Mouse (Mus musculus) lung, embryonic 14.5 days (tissue): ENCODE measurements at regions not wholly inside any gene's neighbourhood (a gene's known extent, or its start where the extent isn't known, plus 50 kb on each side); places are given as distances from the start of the nearest gene placed in this dataset.

Source experiments
- ATAC-seq: fragments of 200-750 bp; cut with Nextera tagmentation; 2 replicates; pipeline ENCODE4 v1.8.0; 2017; ENCODE audit warnings: mild to moderate bottlenecking, moderate TSS enrichment, moderate library complexity; ENCODE audit not compliant: insufficient read depth
- DNase-seq: peaks from one replicate; pipeline ENCODE4 v3.0.0-alpha.2; 2015
- H3K27ac ChIP-seq: fragments of 300-500 bp; sonication (generic); 2 replicates; pipeline ENCODE4 v1.5.1; 2014; ENCODE audit warnings: low read depth, mild to moderate bottlenecking, moderate library complexity
- H3K27me3 ChIP-seq: fragments of 300-500 bp; sonication (generic); 2 replicates; pipeline ENCODE4 v1.6.1; 2014; ENCODE audit warnings: low read length, control low read depth; ENCODE audit not compliant: insufficient read depth
- H3K36me3 ChIP-seq: fragments of 300-500 bp; sonication (generic); 2 replicates; pipeline ENCODE4 v1.6.1; 2014; ENCODE audit warnings: control low read depth; ENCODE audit not compliant: insufficient read depth
- H3K4me1 ChIP-seq: fragments of 300-500 bp; sonication (generic); 2 replicates; pipeline ENCODE4 v1.6.1; 2014; ENCODE audit warnings: antibody characterized with exemption, control low read depth; ENCODE audit not compliant: insufficient read depth
- H3K4me2 ChIP-seq: fragments of 300-500 bp; sonication (generic); 2 replicates; pipeline ENCODE4 v1.6.1; 2014; ENCODE audit warnings: mild to moderate bottlenecking
- H3K4me3 ChIP-seq: fragments of 300-500 bp; sonication (generic); 2 replicates; pipeline ENCODE4 v1.5.1; 2014; ENCODE audit warnings: low read depth, low read length
- H3K9ac ChIP-seq: fragments of 300-500 bp; sonication (generic); 2 replicates; pipeline ENCODE4 v1.6.1; 2014
- H3K9me3 ChIP-seq: fragments of 300-500 bp; sonication (generic); 2 replicates; pipeline ENCODE4 v1.6.1; 2016; ENCODE audit warnings: low read depth, low read length, control low read depth
- CTCF ChIP-seq: IDR thresholded peaks from 2 replicates; pipeline ENCODE4 v1.5.1; 2016; ENCODE audit warnings: antibody characterized with exemption, low read depth
- WGBS: fragments of 180-500 bp; shearing (Covaris S2); extraction: QIAGEN DNeasy Blood & Tissue Kit; methylation state at CpG from one replicate; pipeline ENCODE4 v1.1.7; 2014; 5-methylcytosine and 5-hydroxymethylcytosine counted together

GRCm38 (mm10) chr7:117264341-117264740 is 116.4 kb upstream of the Xylt1 start:
- Histone ChIP-seq H3K9ac (no peak overlapping the region), H3K36me3 (no peaks in the 10 kb centered on the region), H3K9me3 (no peaks in the 10 kb centered on the region), H3K27ac (no peak overlapping the region), H3K4me1 (no peaks in the 10 kb centered on the region), H3K4me2 (no peak overlapping the region), H3K27me3 (no peaks in the 10 kb centered on the region), H3K4me3 (no peak overlapping the region)
- no peak for DNase-seq
- no peak for TF ChIP-seq CTCF
- 75% methylated on average over 6 of the region's 6 CpGs for WGBS
- no peak for ATAC-seq

DNA sequence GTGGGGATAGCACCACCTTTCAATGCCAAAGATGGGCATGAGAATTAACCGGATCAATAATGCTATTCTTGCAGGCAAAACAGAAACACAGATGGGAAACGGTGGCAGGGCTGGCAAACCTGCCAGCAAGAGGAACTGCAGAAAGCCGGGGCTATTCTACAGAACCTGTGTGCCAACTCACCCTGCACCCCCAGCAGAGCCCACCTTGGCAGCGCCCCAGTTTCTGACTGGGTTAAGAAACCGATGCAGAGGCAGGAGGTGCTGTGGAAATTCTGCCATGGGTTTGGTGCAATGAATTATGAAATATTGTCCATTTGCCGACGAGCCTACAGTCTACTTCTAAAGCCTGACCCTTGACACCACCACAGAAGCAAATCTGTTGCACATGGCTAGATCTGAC is 112.7 kb upstream of the Xylt1 start:
- Histone ChIP-seq H3K36me3 (no peaks in the 10 kb centered on the region), H3K27ac (no peak overlapping the region), H3K4me2 (no peak overlapping the region), H3K4me1 (no peaks in the 10 kb centered on the region), H3K27me3 (no peaks in the 10 kb centered on the region), H3K9ac (no peak overlapping the region), H3K9me3 (no peaks in the 10 kb centered on the region), H3K4me3 (no peak overlapping the region)
- DNase-seq (no peak), ATAC-seq (no peak)
- no peak for TF ChIP-seq CTCF
- WGBS, result 91% methylated on average over 7 of the region's 7 CpGs

DNA sequence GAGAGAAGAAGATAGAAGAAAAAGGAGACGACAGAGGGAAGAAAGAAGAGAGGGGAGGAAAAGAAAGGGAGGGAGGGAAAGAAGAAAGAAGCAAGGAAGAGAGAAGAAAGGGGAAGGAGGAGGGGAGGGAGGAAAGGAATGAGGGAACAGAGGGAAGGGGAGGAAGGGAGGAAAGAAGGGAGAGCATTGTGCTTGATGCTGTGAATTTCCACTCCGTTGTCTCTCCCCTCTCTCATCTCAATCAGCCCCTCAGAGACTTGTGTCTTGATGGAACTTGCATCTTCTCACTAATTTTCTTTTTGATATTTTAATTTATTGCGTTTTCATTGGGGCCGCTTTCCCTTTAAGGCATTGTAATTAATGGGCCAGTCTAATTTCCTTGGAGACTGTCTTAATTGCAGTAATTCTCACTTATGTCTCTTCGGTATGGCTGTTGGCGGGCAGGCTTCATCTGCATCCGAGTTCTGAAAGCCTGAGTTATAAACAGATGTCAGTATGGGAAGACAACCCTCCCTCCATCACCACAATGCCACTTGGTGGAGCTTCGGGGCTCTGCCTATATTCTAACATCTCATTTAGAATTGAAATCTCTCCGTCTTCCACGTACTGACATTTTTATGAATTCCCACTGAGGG is 111.4 kb upstream of the Xylt1 start:
- no peaks in the 10 kb centered on the region for H3K9me3 ChIP-seq
- WGBS, result 70% methylated on average over 10 of the region's 10 CpGs
- DNase-seq (no peak), ATAC-seq (no peak)
- H3K27me3 ChIP-seq, result no peaks in the 10 kb centered on the region
- TF ChIP-seq CTCF, result no peak
- no peaks in the 10 kb centered on the region for H3K4me1 ChIP-seq
- no peak overlapping the region for H3K4me2 ChIP-seq
- H3K36me3 ChIP-seq, result no peaks in the 10 kb centered on the region
- H3K4me3 ChIP-seq, result no peak overlapping the region
- no peak overlapping the region for H3K9ac ChIP-seq
- H3K27ac ChIP-seq, result no peak overlapping the region

GRCm38 (mm10) chr7:117278388-117278961 is 102.3 kb upstream of the Xylt1 start:
- Histone ChIP-seq H3K4me2 (no peak overlapping the region), H3K27ac (no peak overlapping the region), H3K27me3 (no peaks in the 10 kb centered on the region), H3K9ac (no peak overlapping the region), H3K36me3 (no peaks in the 10 kb centered on the region), H3K9me3 (no peaks in the 10 kb centered on the region), H3K4me1 (no peaks in the 10 kb centered on the region), H3K4me3 (no peak overlapping the region)
- DNase-seq, result no peak
- ATAC-seq, result no peak
- no peak for TF ChIP-seq CTCF
- 51% methylated on average over 6 of the region's 6 CpGs for WGBS

GRCm38 (mm10) chr7:117282194-117282593 is 98.6 kb upstream of the Xylt1 start:
- 61% methylated on average over 1 of the region's 1 CpGs for WGBS
- Histone ChIP-seq H3K27ac (no peak overlapping the region), H3K4me3 (no peak overlapping the region), H3K36me3 (no peaks in the 10 kb centered on the region), H3K4me2 (no peak overlapping the region), H3K9me3 (no peaks in the 10 kb centered on the region), H3K9ac (no peak overlapping the region), H3K4me1 (no peaks in the 10 kb centered on the region), H3K27me3 (no peaks in the 10 kb centered on the region)
- no peak for DNase-seq
- ATAC-seq, result no peak
- TF ChIP-seq CTCF, result no peak

DNA sequence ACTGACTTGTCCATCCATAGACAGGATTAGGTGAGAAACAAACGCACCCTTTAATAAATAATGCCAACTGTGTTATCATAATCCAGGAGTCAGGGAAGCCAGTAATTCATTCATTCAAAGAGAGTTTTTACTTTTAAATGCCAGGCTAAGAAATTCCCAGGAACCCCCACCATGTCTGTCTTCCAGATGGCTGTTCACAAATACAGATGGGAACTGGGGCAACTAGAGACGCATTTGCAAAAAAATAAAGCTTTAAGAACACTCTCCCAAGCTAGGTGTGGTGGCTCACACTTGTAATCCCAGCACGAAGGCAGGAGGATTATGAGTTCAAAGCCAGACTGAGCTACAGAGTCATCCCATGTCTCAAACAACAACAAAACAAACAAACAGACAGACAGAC is 95.6 kb upstream of the Xylt1 start:
- WGBS, result 70% methylated on average over 3 of the region's 3 CpGs
- ATAC-seq (no peak), DNase-seq (no peak)
- no peak overlapping the region for H3K4me3 ChIP-seq
- no peak overlapping the region for H3K27ac ChIP-seq
- no peak overlapping the region for H3K4me2 ChIP-seq
- no peak for TF ChIP-seq CTCF
- no peaks in the 10 kb centered on the region for H3K27me3 ChIP-seq
- no peaks in the 10 kb centered on the region for H3K9me3 ChIP-seq
- no peaks in the 10 kb centered on the region for H3K4me1 ChIP-seq
- H3K9ac ChIP-seq, result no peak overlapping the region
- no peaks in the 10 kb centered on the region for H3K36me3 ChIP-seq

- DNase-seq (peak; percentile 7), ATAC-seq (0 out of 2 replicates have a peak, but pooled peaks have one; percentile 24)
- Histone ChIP-seq H3K4me1 (no peaks in the 10 kb centered on the region), H3K36me3 (no peaks in the 10 kb centered on the region), H3K9me3 (no peaks in the 10 kb centered on the region), H3K27ac (no peak overlapping the region), H3K4me3 (no peak overlapping the region), H3K4me2 (no peak overlapping the region), H3K27me3 (no peaks in the 10 kb centered on the region), H3K9ac (no peak overlapping the region)
- TF ChIP-seq CTCF, result no peak
- WGBS, result 47% methylated on average over 5 of the region's 5 CpGs
Observed at GRCm38 (mm10) chr7:117285985-117286384, 94.8 kb upstream of the Xylt1 start.
